Mouse (Mus musculus): ENCODE data around the gene Ptprk.

Ptprk gene

GRCm38 (mm10) chr10:28184675-28185074 lies 110.1 kb downstream of the Ptprk start:
- no peak for DNase-seq (ENCODE audit: low spot score in 2 of 2)

DNA sequence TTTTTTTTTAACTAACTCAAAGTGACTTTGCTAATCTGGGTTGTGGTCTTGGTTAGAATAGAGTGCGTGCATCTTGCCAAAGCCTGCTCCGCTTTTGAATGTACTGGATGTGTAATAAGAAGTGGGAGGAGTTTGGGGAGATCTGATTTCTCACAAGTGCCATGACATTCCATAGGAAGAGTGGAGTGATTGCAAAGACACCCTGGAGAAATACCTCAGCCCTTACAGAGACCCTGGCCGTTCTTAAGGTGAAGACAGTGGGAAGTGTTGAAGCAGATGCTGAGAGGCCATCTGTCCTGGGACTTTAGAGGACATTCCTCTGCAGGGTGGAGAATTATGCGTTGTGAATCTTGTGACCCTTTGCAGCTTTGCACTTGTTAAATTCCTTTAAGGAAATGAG lies 110.7 kb downstream of the Ptprk start:
- DNase-seq (ENCODE audit: low spot score in 2 of 2), result no peak

DNA sequence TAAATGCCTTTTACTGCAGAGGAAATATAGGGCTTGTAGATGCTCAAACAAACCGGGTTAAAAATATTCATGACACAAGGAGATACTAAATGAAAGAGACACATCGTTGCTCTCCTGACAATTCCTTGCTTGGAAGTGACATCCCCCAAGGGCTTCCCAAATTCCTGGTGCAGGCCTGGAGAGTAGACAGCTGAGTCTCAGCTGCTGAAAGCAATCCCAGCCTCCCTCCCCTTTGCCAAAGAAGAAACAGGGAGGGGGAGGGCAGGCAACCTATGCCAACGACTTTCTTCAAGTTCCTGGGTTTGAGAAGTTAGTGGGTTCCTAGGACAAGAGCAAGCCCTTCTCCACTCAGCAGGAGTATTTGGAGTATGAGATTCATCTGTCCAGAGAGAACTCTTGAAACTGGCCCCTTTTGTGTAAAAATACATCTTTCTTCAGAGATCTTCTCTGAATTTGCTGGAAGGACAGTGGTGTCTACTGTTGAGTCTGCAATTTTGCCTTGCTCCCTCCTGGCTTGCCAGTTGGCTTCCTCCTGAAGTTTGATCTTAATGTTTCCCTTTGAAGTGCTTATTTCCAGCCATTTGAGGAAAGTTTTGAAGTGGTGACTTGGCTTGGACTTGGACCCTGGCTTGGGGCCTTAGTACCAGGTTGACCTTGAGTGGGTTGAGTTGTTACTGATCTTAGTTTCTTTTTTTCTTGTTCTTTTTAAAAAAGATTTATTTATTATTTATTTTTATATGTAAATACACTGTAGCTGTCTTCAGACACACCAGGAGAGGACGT lies 111.6 kb downstream of the Ptprk start:
- DNase-seq (ENCODE audit: low spot score in 2 of 2), result no peak

GRCm38 (mm10) chr10:28191440-28191839 lies 116.8 kb downstream of the Ptprk start:
- DNase-seq (ENCODE audit: low spot score in 2 of 2), result no peak

DNA sequence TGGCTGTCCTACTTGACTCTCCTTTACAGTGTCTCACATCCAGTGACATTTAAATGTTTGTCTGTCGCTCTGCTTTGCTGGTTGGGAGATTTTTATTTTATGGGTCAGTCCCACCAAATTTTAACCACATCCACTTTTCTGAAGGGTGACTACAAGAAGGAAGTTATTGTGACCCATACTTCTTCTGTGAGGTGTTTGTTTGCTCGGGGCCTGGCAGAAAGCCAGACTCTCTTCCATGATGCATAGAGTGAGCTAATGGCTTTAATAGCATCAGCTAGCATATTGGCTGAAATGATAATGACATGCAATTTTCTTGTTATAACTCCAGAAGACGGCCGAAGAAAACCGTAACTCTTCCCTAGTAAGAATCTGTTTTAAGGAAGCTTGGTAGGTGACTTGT lies 119.0 kb downstream of the Ptprk start:
- no peak for DNase-seq (ENCODE audit: low spot score in 2 of 2)

DNA sequence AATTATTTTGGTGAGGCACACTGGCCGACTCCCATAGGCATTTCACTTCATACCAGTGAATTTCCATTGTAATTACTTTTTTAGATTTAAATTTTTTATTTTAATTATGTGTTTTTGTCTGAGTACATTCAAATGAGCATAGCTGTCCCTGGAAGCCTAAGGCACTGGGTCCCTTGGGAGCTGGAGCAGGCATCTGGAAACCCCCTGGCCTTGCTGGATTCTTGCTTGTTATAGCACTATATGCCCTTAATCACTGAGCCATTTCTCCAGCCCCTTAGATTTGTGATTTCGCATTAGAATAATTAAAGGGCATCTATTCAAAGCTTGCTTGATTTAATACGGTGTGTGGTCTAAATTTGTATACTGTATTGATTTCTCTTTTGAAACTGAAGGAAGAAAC lies 126.0 kb downstream of the Ptprk start:
- DNase-seq (ENCODE audit: low spot score in 2 of 2), result no peak

DNA sequence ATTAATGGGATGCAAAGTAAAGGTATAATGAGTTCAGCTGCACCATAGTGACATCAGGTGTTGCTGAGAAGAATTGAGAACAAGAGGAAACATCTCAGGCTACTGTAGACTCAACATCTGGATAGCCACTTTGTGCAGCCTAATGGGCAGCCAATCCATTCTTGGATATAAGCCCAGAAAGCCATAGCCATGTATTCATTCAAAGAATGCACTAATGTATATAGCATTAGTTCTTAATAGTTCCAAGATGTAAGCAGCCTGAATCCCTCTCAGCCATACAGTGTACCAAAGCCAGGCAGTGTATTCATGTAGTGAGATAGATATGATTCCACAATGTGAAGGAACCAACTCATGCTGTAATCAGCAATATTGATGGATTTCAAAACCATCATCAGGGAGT lies 134.8 kb downstream of the Ptprk start:
- no peak for DNase-seq (ENCODE audit: low spot score in 2 of 2)

GRCm38 (mm10) chr10:28212083-28212482 lies 137.5 kb downstream of the Ptprk start:
- no peak for DNase-seq (ENCODE audit: low spot score in 2 of 2)

GRCm38 (mm10) chr10:28215153-28215552 lies 140.5 kb downstream of the Ptprk start:
- no peak for DNase-seq (ENCODE audit: low spot score in 2 of 2)

- DNase-seq (ENCODE audit: low spot score in 2 of 2), result no peak
These were observed 149.0 kb downstream of the Ptprk start for GRCm38 (mm10) chr10:28223602-28224001.

GRCm38 (mm10) chr10:28224376-28224775 lies 149.8 kb downstream of the Ptprk start:
- DNase-seq (ENCODE audit: low spot score in 2 of 2), result no peak

DNA sequence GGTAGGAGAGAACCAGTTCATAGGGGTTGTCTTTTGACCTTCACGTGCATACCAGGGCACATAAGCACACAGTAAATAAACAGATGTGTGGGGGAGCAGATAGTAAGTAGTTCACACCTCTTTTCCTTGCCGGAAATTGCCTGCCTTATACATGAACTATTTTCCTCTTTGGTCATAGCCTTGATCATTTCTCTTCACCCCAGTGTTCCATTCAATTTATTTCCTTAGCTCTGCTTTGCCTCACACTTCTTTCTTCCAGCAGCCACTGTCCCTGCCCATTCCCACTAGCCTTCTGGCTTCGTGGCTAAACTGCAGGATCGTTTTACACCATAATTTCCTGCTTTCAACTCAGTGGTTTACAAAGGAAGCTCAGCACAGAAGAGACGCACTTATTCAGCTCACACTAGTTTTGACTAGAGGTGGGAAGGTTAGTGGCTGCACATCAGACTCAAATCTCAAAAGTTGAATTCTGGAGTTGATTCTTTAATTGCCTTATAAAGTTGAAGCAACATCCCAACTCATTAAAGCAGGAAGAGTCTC lies 151.0 kb downstream of the Ptprk start:
- DNase-seq (ENCODE audit: low spot score in 2 of 2), result no peak

GRCm38 (mm10) chr10:28227732-28228131 lies 153.1 kb downstream of the Ptprk start:
- DNase-seq (ENCODE audit: low spot score in 2 of 2), result no peak

- DNase-seq (ENCODE audit: low spot score in 2 of 2), result no peak
These were observed 153.6 kb downstream of the Ptprk start for GRCm38 (mm10) chr10:28228208-28228607.

GRCm38 (mm10) chr10:28232273-28233167 lies 157.9 kb downstream of the Ptprk start:
- DNase-seq (ENCODE audit: low spot score in 2 of 2), result no peak

- no peak for DNase-seq (ENCODE audit: low spot score in 2 of 2)
These were observed 174.4 kb downstream of the Ptprk start for GRCm38 (mm10) chr10:28249047-28249446.

DNA sequence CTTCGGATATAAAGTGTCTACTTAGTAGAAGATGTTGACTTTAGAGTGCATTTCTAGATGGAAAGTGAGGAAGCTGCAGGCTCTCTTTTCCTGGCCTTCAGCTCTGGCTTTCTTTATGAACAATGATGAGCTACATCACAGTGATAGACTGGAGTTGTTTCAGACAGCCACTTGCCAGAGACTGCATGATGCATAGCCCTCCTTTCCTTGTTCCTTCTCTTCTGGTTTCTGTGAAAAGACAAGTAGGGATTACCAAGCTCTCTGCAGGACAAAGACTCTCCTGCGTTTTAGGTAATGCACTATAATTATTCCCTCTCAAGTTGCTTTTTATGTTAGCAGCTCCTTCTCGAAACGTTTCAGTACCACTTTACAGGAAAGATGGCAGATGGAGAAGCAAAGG lies 176.8 kb downstream of the Ptprk start:
- DNase-seq (ENCODE audit: low spot score in 2 of 2), result no peak

GRCm38 (mm10) chr10:28260651-28261050 lies 186.0 kb downstream of the Ptprk start:
- DNase-seq (ENCODE audit: low spot score in 2 of 2), result no peak

DNA sequence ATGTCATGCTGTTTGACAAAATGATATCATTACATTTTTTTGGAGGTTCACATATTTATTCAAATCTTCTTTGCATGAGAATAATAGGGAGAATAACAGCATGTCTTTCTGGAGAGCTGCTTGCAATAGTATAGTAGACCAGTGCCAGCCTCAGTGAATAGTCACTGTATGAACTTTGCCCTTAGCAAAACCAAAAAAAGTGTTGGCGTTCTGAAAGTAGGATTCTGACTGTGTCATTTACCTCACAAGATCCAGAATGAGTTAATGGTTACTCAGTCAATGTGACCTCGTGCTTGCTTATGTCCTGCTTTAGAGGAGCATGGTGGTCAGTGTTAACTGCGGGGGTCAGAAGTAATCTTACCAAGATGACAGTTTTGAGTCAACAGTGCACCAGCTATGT lies 187.5 kb downstream of the Ptprk start:
- no peak for DNase-seq (ENCODE audit: low spot score in 2 of 2)

GRCm38 (mm10) chr10:28263546-28263945 lies 188.9 kb downstream of the Ptprk start:
- no peak for DNase-seq (ENCODE audit: low spot score in 2 of 2)

GRCm38 (mm10) chr10:28270273-28270672 lies 195.7 kb downstream of the Ptprk start:
- DNase-seq (ENCODE audit: low spot score in 2 of 2), result no peak

GRCm38 (mm10) chr10:28271729-28272606 lies 197.3 kb downstream of the Ptprk start:
- DNase-seq (ENCODE audit: low spot score in 2 of 2), result no peak
